Mouse (Mus musculus) gastrocnemius, postnatal 4 days (tissue): ENCODE measurements around the gene Irak2. TPM values are rescaled to one million over a fixed set of nuclear protein-coding genes. Genes with fewer than 3 reads are reported as not detected.
"Not testable (repeated sequence)": the region's sequence is repeated elsewhere in the genome, so short reads cannot be mapped to it uniquely, and the experiment has no call there.

ENCODE experiments used
- DNase-seq, 2 experiments: peaks; one replicate each; pipeline ENCODE4 v3.0.0; 2021 to 2022; ENCODE audit warnings: low spot score in 2 of 2, mixed read lengths in 2 of 2
- total RNA-seq, 2 experiments: library from RNA; stranded (reverse); gene quantifications; 2 replicates each; pipeline ENCODE4 v1.2.3; 2021

Gene Irak2
- total RNA-seq, 2 experiments from 2014 or later, result 9.5 to 10.7 TPM

- DNase-seq, result no peak
Measured at GRCm38 (mm10) chr6:113695766-113696355, 57.6 kb downstream of the Irak2 start.

GRCm38 (mm10) chr6:113696582-113697221, 58.4 kb downstream of the Irak2 start, which contains the start of gene Tatdn2:
Gene Tatdn2 (plus strand): TSS chr6:113697050.
- peak; percentile 88 to 95 for DNase-seq

GRCm38 (mm10) chr6:113697222-113698205, 59.2 kb downstream of the Irak2 start:
- DNase-seq, result peak; percentile 35 to 44

GRCm38 (mm10) chr6:113712718-113713117, 74.5 kb downstream of the Irak2 start:
- DNase-seq, result no peak

- DNase-seq, result not testable (repeated sequence)
Measured at GRCm38 (mm10) chr6:113713389-113713788, 75.1 kb downstream of the Irak2 start.

- DNase-seq, result no peak
Measured at GRCm38 (mm10) chr6:113714276-113714675, 76.0 kb downstream of the Irak2 start.

- no peak for DNase-seq
Measured at GRCm38 (mm10) chr6:113714797-113715196, 76.5 kb downstream of the Irak2 start.

- no peak for DNase-seq
Measured at GRCm38 (mm10) chr6:113717541-113717940, 79.3 kb downstream of the Irak2 start.

- no peak for DNase-seq
Measured at GRCm38 (mm10) chr6:113719878-113720277, 81.6 kb downstream of the Irak2 start, which contains the start of gene Ghrl. Gene Ghrl (minus strand): TSS chr6:113719880.

- no peak for DNase-seq
Measured at GRCm38 (mm10) chr6:113721061-113721460, 82.8 kb downstream of the Irak2 start.

- no peak for DNase-seq
Measured at GRCm38 (mm10) chr6:113728181-113728580, 89.9 kb downstream of the Irak2 start.

- DNase-seq, result no peak
Measured at GRCm38 (mm10) chr6:113731296-113731695, 93.0 kb downstream of the Irak2 start.

GRCm38 (mm10) chr6:113737318-113738046, 99.2 kb downstream of the Irak2 start:
- DNase-seq, result no peak

- DNase-seq, result peak; percentile 71 to 85
Measured at GRCm38 (mm10) chr6:113740236-113741217, 102.3 kb downstream of the Irak2 start, which contains the start of gene Sec13. Gene Sec13 (minus strand): TSS chr6:113740743.

- DNase-seq, result no peak
Measured at GRCm38 (mm10) chr6:113741425-113741824, 103.2 kb downstream of the Irak2 start.

GRCm38 (mm10) chr6:113742321-113742720, 104.1 kb downstream of the Irak2 start:
- DNase-seq, result no peak

- no peak for DNase-seq
Measured at GRCm38 (mm10) chr6:113743111-113743510, 104.8 kb downstream of the Irak2 start.
